Mouse (Mus musculus) 416B (cell line): ENCODE measurements around the gene Btn2a2.

ENCODE experiments used
- DNase-seq: peaks from one replicate; pipeline ENCODE4 v3.0.0; 2011; ENCODE audit warnings: low read depth

Btn2a2 gene

GRCm38 (mm10) chr13:23497656-23498321, 9.1 kb upstream of the Btn2a2 start:
- peak; percentile 40 for DNase-seq

GRCm38 (mm10) chr13:23495526-23495925, 6.9 kb upstream of the Btn2a2 start:
- no peak for DNase-seq

GRCm38 (mm10) chr13:23491990-23492389, 3.3 kb upstream of the Btn2a2 start:
- DNase-seq = no peak

GRCm38 (mm10) chr13:23491263-23491662, 2.6 kb upstream of the Btn2a2 start:
- DNase-seq = no peak

- no peak for DNase-seq
Measured at GRCm38 (mm10) chr13:23490863-23491262, 2.2 kb upstream of the Btn2a2 start.

- peak; percentile 82 for DNase-seq
Measured at GRCm38 (mm10) chr13:23485271-23485670, 3.4 kb downstream of the Btn2a2 start.

- DNase-seq = no peak
Measured at GRCm38 (mm10) chr13:23483153-23483552, 5.5 kb downstream of the Btn2a2 start.

GRCm38 (mm10) chr13:23475658-23476057, 13.0 kb downstream of the Btn2a2 start:
- no peak for DNase-seq

- peak; percentile 95 for DNase-seq
Measured at GRCm38 (mm10) chr13:23466911-23467310, 21.7 kb downstream of the Btn2a2 start.

- DNase-seq = no peak
Measured at GRCm38 (mm10) chr13:23466306-23466705, 22.4 kb downstream of the Btn2a2 start.

- DNase-seq = peak; percentile 82
Measured at GRCm38 (mm10) chr13:23465600-23466109, 23.0 kb downstream of the Btn2a2 start, which contains the start of gene Btn1a1. TSS of gene Btn1a1 (minus strand) at chr13:23465901.

GRCm38 (mm10) chr13:23464841-23465366, 23.8 kb downstream of the Btn2a2 start:
- DNase-seq = no peak

- DNase-seq = no peak
Measured at GRCm38 (mm10) chr13:23464224-23464637, 24.4 kb downstream of the Btn2a2 start.

GRCm38 (mm10) chr13:23463381-23464223, 25.1 kb downstream of the Btn2a2 start:
- DNase-seq = peak; percentile 87

- DNase-seq = no peak
Measured at GRCm38 (mm10) chr13:23462669-23463068, 26.0 kb downstream of the Btn2a2 start.

GRCm38 (mm10) chr13:23462063-23462462, 26.6 kb downstream of the Btn2a2 start:
- DNase-seq = peak; percentile 51

GRCm38 (mm10) chr13:23459264-23459846, 29.3 kb downstream of the Btn2a2 start:
- no peak for DNase-seq

- peak; percentile 58 for DNase-seq
Measured at GRCm38 (mm10) chr13:23453926-23454325, 34.7 kb downstream of the Btn2a2 start.

- peak; percentile 86 for DNase-seq
Measured at GRCm38 (mm10) chr13:23453362-23453862, 35.2 kb downstream of the Btn2a2 start.

- DNase-seq = peak; percentile 93
Measured at GRCm38 (mm10) chr13:23450398-23450797, 38.3 kb downstream of the Btn2a2 start.

- peak; percentile 97 for DNase-seq
Measured at GRCm38 (mm10) chr13:23449235-23450095, 39.2 kb downstream of the Btn2a2 start.
